Mouse (Mus musculus): ENCODE data around the gene Sqstm1. TPM values are rescaled to one million over a fixed set of nuclear protein-coding genes. Genes with fewer than 3 reads are reported as not detected.

Sqstm1 gene
- polyA plus RNA-seq, 1 experiment = 19.5 TPM

- Histone ChIP-seq H3K4me3 (replicated peaks) (peak overlapping the region; percentile 73), H3K36me3 (ENCODE audit: control insufficient read depth) (peaks cover 64% of the 10 kb centered on the region), H3K9me3 (ENCODE audit: control insufficient read depth, low read length) (no peaks in the 10 kb centered on the region), H3K4me1 (ENCODE audit: control insufficient read depth) (peaks cover 81% of the 10 kb centered on the region), H3K27me3 (ENCODE audit: control insufficient read depth) (no peaks in the 10 kb centered on the region)
- no peak for TF ChIP-seq GATA1 (IDR thresholded peaks at IDR 0.05; ENCODE audit: low read length)
- no peak for TF ChIP-seq TAL1 (IDR thresholded peaks at IDR 0.05; ENCODE audit: low read length)
Observed at GRCm38 (mm10) chr11:50225611-50226378, 15.2 kb upstream of the Sqstm1 start.

GRCm38 (mm10) chr11:50224671-50225530, 14.3 kb upstream of the Sqstm1 start:
- peak overlapping the region; percentile 73 for H3K4me3 ChIP-seq (replicated peaks)
- no peaks in the 10 kb centered on the region for H3K27me3 ChIP-seq (ENCODE audit: control insufficient read depth)
- no peaks in the 10 kb centered on the region for H3K9me3 ChIP-seq (ENCODE audit: control insufficient read depth, low read length)
- TF ChIP-seq GATA1 (IDR thresholded peaks at IDR 0.05; ENCODE audit: low read length) = peak; percentile 78
- peak; percentile 91 for TF ChIP-seq TAL1 (IDR thresholded peaks at IDR 0.05; ENCODE audit: low read length)
- peaks cover 63% of the 10 kb centered on the region for H3K36me3 ChIP-seq (ENCODE audit: control insufficient read depth)
- H3K4me1 ChIP-seq (ENCODE audit: control insufficient read depth) = peaks cover 79% of the 10 kb centered on the region

- TF ChIP-seq GATA1 (IDR thresholded peaks at IDR 0.05; ENCODE audit: low read length) (no peak), TAL1 (IDR thresholded peaks at IDR 0.05; ENCODE audit: low read length) (no peak)
- Histone ChIP-seq H3K4me3 (replicated peaks) (peak overlapping the region; percentile 73), H3K9me3 (ENCODE audit: control insufficient read depth, low read length) (no peaks in the 10 kb centered on the region), H3K4me1 (ENCODE audit: control insufficient read depth) (peaks cover 80% of the 10 kb centered on the region), H3K27me3 (ENCODE audit: control insufficient read depth) (no peaks in the 10 kb centered on the region), H3K36me3 (ENCODE audit: control insufficient read depth) (peaks cover 59% of the 10 kb centered on the region)
Observed at GRCm38 (mm10) chr11:50223783-50224662, 13.4 kb upstream of the Sqstm1 start.

- H3K27me3 ChIP-seq (ENCODE audit: control insufficient read depth) = no peaks in the 10 kb centered on the region
- peaks cover 81% of the 10 kb centered on the region for H3K4me1 ChIP-seq (ENCODE audit: control insufficient read depth)
- peaks cover 53% of the 10 kb centered on the region for H3K36me3 ChIP-seq (ENCODE audit: control insufficient read depth)
- TF ChIP-seq TAL1 (IDR thresholded peaks at IDR 0.05; ENCODE audit: low read length) = no peak
- no peak for TF ChIP-seq GATA1 (IDR thresholded peaks at IDR 0.05; ENCODE audit: low read length)
- H3K4me3 ChIP-seq (replicated peaks) = peak overlapping the region; percentile 73
- H3K9me3 ChIP-seq (ENCODE audit: control insufficient read depth, low read length) = no peaks in the 10 kb centered on the region
Observed at GRCm38 (mm10) chr11:50222559-50223276, 12.1 kb upstream of the Sqstm1 start.

GRCm38 (mm10) chr11:50219833-50220232, 9.2 kb upstream of the Sqstm1 start:
- Histone ChIP-seq H3K4me1 (ENCODE audit: control insufficient read depth) (peaks cover 83% of the 10 kb centered on the region), H3K36me3 (ENCODE audit: control insufficient read depth) (peaks cover 60% of the 10 kb centered on the region)
- TF ChIP-seq GATA1 (IDR thresholded peaks at IDR 0.05; ENCODE audit: low read length) (no peak), TAL1 (IDR thresholded peaks at IDR 0.05; ENCODE audit: low read length) (no peak)

GRCm38 (mm10) chr11:50217811-50218210, 7.2 kb upstream of the Sqstm1 start:
- Histone ChIP-seq H3K36me3 (ENCODE audit: control insufficient read depth) (peaks cover 61% of the 10 kb centered on the region), H3K27me3 (ENCODE audit: control insufficient read depth) (no peaks in the 10 kb centered on the region), H3K9me3 (ENCODE audit: control insufficient read depth, low read length) (no peaks in the 10 kb centered on the region), H3K4me3 (replicated peaks) (no peak overlapping the region), H3K4me1 (ENCODE audit: control insufficient read depth) (peaks cover 76% of the 10 kb centered on the region)
- TF ChIP-seq GATA1 (IDR thresholded peaks at IDR 0.05; ENCODE audit: low read length) (no peak), TAL1 (IDR thresholded peaks at IDR 0.05; ENCODE audit: low read length) (no peak)

More at GRCm38 (mm10) chr11:50219833-50220232, 9.2 kb upstream of the Sqstm1 start:
- Histone ChIP-seq H3K4me3 (replicated peaks) (no peak overlapping the region), H3K9me3 (ENCODE audit: control insufficient read depth, low read length) (no peaks in the 10 kb centered on the region), H3K27me3 (ENCODE audit: control insufficient read depth) (no peaks in the 10 kb centered on the region)

- Histone ChIP-seq H3K36me3 (ENCODE audit: control insufficient read depth) (peaks cover 58% of the 10 kb centered on the region), H3K9me3 (ENCODE audit: control insufficient read depth, low read length) (no peaks in the 10 kb centered on the region), H3K27me3 (ENCODE audit: control insufficient read depth) (no peaks in the 10 kb centered on the region), H3K4me3 (replicated peaks) (no peak overlapping the region), H3K4me1 (ENCODE audit: control insufficient read depth) (peaks cover 78% of the 10 kb centered on the region)
- TF ChIP-seq TAL1 (IDR thresholded peaks at IDR 0.05; ENCODE audit: low read length) (no peak), GATA1 (IDR thresholded peaks at IDR 0.05; ENCODE audit: low read length) (0 out of 2 replicates have a peak, but pooled peaks have one; percentile 7)
Observed at GRCm38 (mm10) chr11:50216724-50217366, 6.2 kb upstream of the Sqstm1 start.
